Mouse (Mus musculus): ENCODE data around the gene Arhgef5. TPM values are rescaled to one million over a fixed set of nuclear protein-coding genes. Genes with fewer than 3 reads are reported as not detected.
"Not testable (repeated sequence)": the region's sequence is repeated elsewhere in the genome, so short reads cannot be mapped to it uniquely, and the experiment has no call there.

Arhgef5 gene
- 1.9 and 4.5 TPM in 2 replicates for polyA plus RNA-seq (2015; fragmentation: Nextera tagmentation; extraction: Ambion mirVana)

DNA sequence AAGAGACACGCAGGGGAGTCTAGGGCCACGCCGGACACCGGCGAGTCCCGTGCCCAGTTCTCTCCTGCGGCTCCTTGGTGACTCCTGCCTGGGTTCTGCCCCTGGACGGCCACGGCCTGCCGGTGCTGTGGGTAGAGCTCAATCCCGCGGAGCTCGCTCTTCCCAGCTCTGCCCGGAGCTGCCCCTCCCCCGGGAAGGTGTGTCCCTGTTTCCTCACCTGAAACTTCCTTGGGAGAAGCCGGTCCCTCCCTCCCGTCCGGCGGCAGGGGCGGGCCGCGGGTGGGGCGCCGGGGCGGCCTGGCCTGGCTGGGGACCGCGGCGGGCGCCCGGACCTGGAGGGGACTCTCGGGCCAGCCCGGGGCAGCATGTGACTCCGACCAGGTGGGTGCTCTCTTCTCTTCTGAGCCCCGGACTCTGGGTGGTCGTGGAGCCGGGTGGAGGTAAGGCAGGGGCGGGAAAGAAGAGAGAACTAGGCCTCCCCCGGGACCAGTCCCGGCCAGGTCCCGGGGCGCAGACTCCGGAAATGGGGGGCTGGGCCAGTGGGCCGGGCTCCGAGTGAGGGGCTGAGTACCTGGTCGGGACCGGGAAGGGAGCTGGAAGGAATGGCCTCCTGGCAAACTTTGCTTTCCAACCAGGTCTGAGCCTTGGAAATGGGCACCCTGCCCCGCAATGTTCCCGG, at the start of gene Arhgef5:
Gene Arhgef5 (plus strand): TSS at position 220 of the 679 bp plus-strand sequence.
- H3K27ac ChIP-seq (replicated peaks) = 0 out of 2 replicates have a peak within 1 kb of the TSS, but pooled peaks have one; percentile 28
- no peaks in the 10 kb centered on the region for H3K9me3 ChIP-seq (replicated peaks)
- H3K9ac ChIP-seq (replicated peaks) = peak within 1 kb of the TSS; percentile 43
- H3K4me1 ChIP-seq = peaks cover 11% of the 10 kb centered on the region
- H3K4me3 ChIP-seq (replicated peaks) = peak within 1 kb of the TSS; percentile 46
- H3K27me3 ChIP-seq (replicated peaks) = peaks cover 34% of the 10 kb centered on the region
- H3K4me2 ChIP-seq = peak within 1 kb of the TSS; percentile 86
- no peaks in the 10 kb centered on the region for H3K36me3 ChIP-seq
- peak; percentile 75; the same call in 1 of the 2 replicates for ATAC-seq (ENCODE audit: low FRiP score)
- under 1% methylated on average over 44 of the region's 48 CpGs for WGBS

DNA sequence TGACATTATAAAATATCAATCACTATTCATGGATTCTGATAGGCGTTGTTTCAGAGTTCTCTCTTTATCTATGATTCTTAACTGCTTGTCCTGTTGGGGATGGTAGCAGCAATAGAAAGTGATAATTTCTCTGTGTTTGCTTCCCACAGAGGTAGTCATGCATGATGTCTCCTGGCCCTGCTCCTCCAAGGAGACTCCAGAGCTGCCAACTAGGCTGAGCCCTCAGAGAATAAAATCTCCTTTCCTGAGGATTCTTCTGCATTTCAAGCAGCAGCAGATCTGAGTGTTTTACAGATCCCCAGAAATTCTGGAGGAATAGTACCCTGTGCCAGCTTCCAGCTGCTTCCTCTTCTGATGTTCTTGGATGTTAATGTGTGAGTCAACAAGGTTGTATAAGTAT, 34.1 kb upstream of the Arhgef5 start, which contains the start of gene Olfr47:
Gene Olfr47 (plus strand): TSS at position 275 of the 400 bp plus-strand sequence.
- H3K27ac ChIP-seq (replicated peaks); ATAC-seq (ENCODE audit: low FRiP score); H3K4me3 ChIP-seq (replicated peaks); H3K4me2 ChIP-seq; H3K27me3 ChIP-seq (replicated peaks); H3K4me1 ChIP-seq; H3K36me3 ChIP-seq; H3K9me3 ChIP-seq (replicated peaks); H3K9ac ChIP-seq (replicated peaks): not testable (repeated sequence)
- WGBS = 87% methylated on average over 1 of the region's 1 CpGs

DNA sequence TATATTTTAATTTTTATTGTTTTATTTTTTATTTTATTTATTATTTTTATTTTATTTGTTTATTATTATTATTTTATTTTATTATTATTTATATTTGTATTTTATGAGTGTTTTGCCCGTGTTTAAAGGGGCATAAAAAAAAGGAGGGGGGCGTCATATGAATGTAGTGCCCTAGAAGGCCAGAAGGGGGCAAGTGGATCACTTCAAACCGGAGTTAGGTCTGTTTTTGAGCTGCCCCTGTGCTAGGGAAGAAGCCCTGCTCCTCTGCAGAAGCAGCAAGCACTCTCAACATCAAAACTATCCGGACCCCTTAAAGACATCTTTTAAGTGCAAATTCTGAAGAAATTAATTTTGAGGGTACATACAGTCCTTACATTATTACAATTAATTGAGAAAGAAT, 23.3 kb upstream of the Arhgef5 start:
- WGBS = 18% methylated on average over 4 of the region's 4 CpGs

DNA sequence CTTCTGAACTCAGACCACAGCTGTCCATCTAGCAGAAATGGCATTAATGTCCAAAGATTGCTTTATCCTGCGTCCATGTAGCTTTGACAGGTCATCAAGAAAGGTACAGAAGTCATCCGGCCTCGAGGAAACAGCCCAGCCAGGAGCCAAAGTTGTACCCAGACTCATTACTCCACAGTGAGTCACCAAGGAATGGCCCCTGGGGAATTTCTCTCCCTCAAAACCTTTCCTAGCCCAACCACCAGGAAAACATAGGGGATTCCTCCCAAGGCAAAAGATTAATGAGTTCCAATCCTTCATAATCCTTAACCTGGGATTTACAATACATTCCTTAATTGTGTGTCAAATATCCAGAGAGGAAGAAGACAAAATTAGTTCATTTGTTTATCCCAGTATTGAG, 18.0 kb upstream of the Arhgef5 start:
- no peak overlapping the region for H3K4me3 ChIP-seq (replicated peaks)
- H3K27me3 ChIP-seq (replicated peaks) = no peaks in the 10 kb centered on the region
- ATAC-seq (ENCODE audit: low FRiP score) = no peak
- no peaks in the 10 kb centered on the region for H3K9me3 ChIP-seq (replicated peaks)
- no peaks in the 10 kb centered on the region for H3K36me3 ChIP-seq
- WGBS = 74% methylated on average over 3 of the region's 3 CpGs
- H3K4me2 ChIP-seq = no peak overlapping the region
- no peaks in the 10 kb centered on the region for H3K4me1 ChIP-seq
- H3K27ac ChIP-seq (replicated peaks) = no peak overlapping the region
- H3K9ac ChIP-seq (replicated peaks) = no peak overlapping the region

More for the DNA sequence above, 23.3 kb upstream of the Arhgef5 start:
- no peak for ATAC-seq (ENCODE audit: low FRiP score)
- no peaks in the 10 kb centered on the region for H3K4me1 ChIP-seq
- no peaks in the 10 kb centered on the region for H3K36me3 ChIP-seq
- H3K9me3 ChIP-seq (replicated peaks) = no peaks in the 10 kb centered on the region
- no peak overlapping the region for H3K9ac ChIP-seq (replicated peaks)
- H3K4me3 ChIP-seq (replicated peaks) = no peak overlapping the region
- no peak overlapping the region for H3K4me2 ChIP-seq
- H3K27ac ChIP-seq (replicated peaks) = no peak overlapping the region
- H3K27me3 ChIP-seq (replicated peaks) = no peaks in the 10 kb centered on the region

DNA sequence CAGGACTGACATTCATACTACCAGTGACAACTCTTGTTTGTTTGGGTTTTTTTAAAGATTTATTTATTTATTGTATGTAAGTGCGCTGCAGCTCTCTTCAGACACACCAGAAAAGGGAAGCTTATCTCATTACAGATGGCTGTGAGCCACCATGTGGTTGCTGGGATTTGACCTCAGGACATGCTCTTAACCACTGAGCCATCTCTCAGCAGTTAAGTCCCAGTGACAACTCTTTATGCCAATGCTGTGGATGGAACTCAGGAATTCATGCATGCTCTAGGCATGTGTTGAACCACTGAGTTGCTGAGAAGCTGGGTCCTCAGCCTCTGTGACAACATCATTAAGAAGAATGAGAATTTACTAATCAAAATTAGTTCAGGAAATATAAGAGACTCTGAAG, 12.4 kb upstream of the Arhgef5 start:
- H3K4me2 ChIP-seq = no peak overlapping the region
- no peaks in the 10 kb centered on the region for H3K36me3 ChIP-seq
- no peaks in the 10 kb centered on the region for H3K27me3 ChIP-seq (replicated peaks)
- 96% methylated on average over 1 of the region's 1 CpGs for WGBS
- H3K9ac ChIP-seq (replicated peaks) = no peak overlapping the region
- no peaks in the 10 kb centered on the region for H3K4me1 ChIP-seq
- no peaks in the 10 kb centered on the region for H3K9me3 ChIP-seq (replicated peaks)
- H3K4me3 ChIP-seq (replicated peaks) = no peak overlapping the region
- H3K27ac ChIP-seq (replicated peaks) = no peak overlapping the region
- ATAC-seq (ENCODE audit: low FRiP score) = no peak

DNA sequence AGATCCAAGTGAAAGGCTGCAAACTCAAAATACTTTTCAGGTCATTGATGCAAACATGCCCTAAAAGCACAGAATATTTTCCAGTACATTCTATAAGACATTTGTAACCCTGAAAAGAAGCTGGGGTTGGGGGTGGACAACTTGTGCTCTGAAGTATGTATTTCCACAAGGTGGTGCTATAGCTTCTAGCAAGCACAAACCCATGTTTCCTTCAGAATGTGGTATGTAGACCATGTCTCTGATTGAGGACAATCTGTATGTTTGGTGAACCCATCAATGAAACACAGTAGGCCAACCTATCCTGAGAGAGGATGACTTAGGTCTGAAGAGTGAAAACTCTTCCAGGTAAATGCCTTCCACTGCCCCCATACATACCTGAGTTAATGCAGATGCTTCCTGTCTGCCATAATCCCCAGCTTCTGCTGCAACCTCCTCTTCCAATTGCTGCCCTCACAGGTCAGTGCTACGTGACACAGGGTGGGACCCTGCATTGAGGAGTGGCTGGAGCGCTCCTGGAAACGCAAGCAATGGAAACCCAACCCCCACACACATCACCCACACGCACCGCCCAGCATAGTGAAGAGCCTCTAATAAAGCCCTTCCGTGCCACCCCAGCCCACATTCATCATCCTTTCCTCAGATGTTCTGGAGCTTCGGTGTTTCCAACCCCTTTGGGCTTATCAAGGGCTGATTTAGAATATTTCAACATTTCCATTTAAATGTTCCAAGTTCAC, 11.0 kb upstream of the Arhgef5 start:
- ATAC-seq (ENCODE audit: low FRiP score) = no peak
- WGBS = 64% methylated on average over 7 of the region's 7 CpGs
- Histone ChIP-seq H3K9ac (replicated peaks) (no peak overlapping the region), H3K27me3 (replicated peaks) (no peaks in the 10 kb centered on the region), H3K27ac (replicated peaks) (no peak overlapping the region), H3K4me3 (replicated peaks) (no peak overlapping the region), H3K4me1 (no peaks in the 10 kb centered on the region), H3K36me3 (no peaks in the 10 kb centered on the region), H3K9me3 (replicated peaks) (no peaks in the 10 kb centered on the region), H3K4me2 (no peak overlapping the region)

DNA sequence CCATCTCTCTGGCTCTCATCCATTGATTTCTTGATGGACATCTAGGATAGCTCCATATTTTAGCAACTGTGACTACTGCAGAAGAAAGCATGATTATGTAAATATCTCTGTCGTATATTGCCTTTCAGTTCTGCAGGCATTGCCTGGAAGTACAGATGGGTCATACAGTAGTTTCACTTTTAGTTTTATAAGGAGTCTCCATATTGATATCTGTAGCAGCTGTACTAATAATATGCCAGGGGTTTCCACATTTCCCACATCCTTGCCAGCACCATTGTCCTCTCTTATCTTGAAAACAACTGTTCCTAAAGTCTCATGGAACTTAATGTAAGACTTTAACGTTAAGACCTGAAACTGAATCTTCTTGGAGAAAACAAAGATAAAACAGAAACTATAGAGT, 4.6 kb upstream of the Arhgef5 start:
- no peak overlapping the region for H3K9ac ChIP-seq (replicated peaks)
- peaks cover 7% of the 10 kb centered on the region for H3K4me1 ChIP-seq
- no peak overlapping the region for H3K4me3 ChIP-seq (replicated peaks)
- H3K27ac ChIP-seq (replicated peaks) = no peak overlapping the region
- no peaks in the 10 kb centered on the region for H3K9me3 ChIP-seq (replicated peaks)
- H3K36me3 ChIP-seq = no peaks in the 10 kb centered on the region
- ATAC-seq (ENCODE audit: low FRiP score) = no peak
- peaks cover 18% of the 10 kb centered on the region for H3K27me3 ChIP-seq (replicated peaks)
- WGBS = 71% methylated on average over 2 of the region's 2 CpGs
- H3K4me2 ChIP-seq = no peak overlapping the region

DNA sequence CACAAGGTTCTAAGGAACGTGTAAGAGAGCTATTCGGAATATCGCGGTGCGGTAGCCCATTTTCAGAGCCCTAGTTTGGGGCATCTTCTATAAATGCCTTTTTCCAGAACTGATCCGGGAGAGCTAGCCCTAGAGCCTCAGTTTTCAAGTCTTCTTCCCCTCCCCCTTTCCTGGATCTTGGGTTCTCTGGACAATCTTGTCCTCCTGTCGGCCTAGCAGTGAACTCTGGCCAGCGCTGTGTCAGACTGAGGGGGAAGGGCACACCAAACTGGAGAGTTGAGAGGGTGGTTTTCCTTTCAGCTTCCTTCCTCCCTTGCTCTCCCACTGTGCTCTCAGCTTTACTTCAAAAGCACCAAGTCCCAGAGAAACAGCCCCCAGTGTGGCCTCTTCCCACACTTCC, 974 bp downstream of the Arhgef5 start:
- no peak overlapping the region; the same call in 1 of the 2 replicates for H3K9ac ChIP-seq (replicated peaks)

DNA sequence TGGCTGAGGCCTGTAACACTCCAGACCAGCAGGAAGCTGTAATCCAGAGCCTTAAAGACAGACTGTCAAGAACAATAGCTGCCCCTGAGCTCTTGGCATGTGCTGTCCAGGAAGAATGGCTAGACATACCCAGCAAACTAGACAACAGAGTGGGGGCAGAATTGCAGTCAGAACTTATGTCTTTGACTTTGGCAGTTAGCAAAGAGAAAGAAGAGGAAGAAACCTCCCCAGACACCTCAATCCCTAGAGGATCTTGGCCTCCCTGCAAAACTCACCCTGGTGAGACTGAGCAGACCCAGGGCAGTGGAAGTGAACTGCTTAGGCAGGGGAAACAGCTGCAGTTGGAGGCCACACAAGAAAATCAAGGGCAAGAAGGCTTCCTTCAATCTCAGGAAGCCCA, 7.2 kb downstream of the Arhgef5 start:
- no peak for ATAC-seq (ENCODE audit: low FRiP score)
- Histone ChIP-seq H3K4me2 (no peak overlapping the region), H3K27ac (replicated peaks) (no peak overlapping the region), H3K36me3 (no peaks in the 10 kb centered on the region), H3K9me3 (replicated peaks) (no peaks in the 10 kb centered on the region), H3K27me3 (replicated peaks) (no peaks in the 10 kb centered on the region), H3K9ac (replicated peaks) (no peak overlapping the region), H3K4me1 (no peaks in the 10 kb centered on the region), H3K4me3 (replicated peaks) (no peak overlapping the region)

More for the DNA sequence above, 974 bp downstream of the Arhgef5 start:
- Histone ChIP-seq H3K27ac (replicated peaks) (0 out of 2 replicates have a peak overlapping the region, but pooled peaks have one; percentile 28), H3K9me3 (replicated peaks) (no peaks in the 10 kb centered on the region), H3K36me3 (no peaks in the 10 kb centered on the region), H3K27me3 (replicated peaks) (peaks cover 34% of the 10 kb centered on the region), H3K4me1 (peaks cover 11% of the 10 kb centered on the region), H3K4me2 (peak overlapping the region; percentile 86), H3K4me3 (replicated peaks) (peak overlapping the region; percentile 46)
- 8% methylated on average over 8 of the region's 8 CpGs for WGBS
- peak; percentile 70; the same call in 1 of the 2 replicates for ATAC-seq (ENCODE audit: low FRiP score)

DNA sequence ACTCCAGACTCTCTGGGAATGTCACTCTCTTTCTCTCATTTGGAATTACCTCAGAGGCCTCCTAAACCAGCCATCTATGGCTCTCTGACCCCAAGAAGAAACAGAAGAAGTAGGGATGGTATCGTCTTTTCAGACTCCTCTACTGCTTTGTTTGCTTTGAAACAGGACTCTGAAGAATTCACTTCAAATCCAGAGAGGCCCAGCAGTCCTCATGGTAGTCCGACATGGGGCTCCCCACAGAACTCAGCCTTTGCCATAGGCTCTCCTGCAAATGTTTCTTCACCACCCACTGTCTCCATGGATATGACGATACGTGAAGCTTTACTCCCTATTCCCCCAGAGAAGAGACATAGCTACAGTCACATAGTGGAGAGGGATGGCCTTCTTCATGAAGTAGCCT, 8.7 kb downstream of the Arhgef5 start:
- Histone ChIP-seq H3K4me1 (no peaks in the 10 kb centered on the region), H3K9ac (replicated peaks) (no peak overlapping the region), H3K36me3 (no peaks in the 10 kb centered on the region), H3K4me2 (no peak overlapping the region), H3K9me3 (replicated peaks) (no peaks in the 10 kb centered on the region), H3K4me3 (replicated peaks) (no peak overlapping the region), H3K27me3 (replicated peaks) (no peaks in the 10 kb centered on the region), H3K27ac (replicated peaks) (no peak overlapping the region)
- 86% methylated on average over 4 of the region's 4 CpGs for WGBS
- no peak for ATAC-seq (ENCODE audit: low FRiP score)

DNA sequence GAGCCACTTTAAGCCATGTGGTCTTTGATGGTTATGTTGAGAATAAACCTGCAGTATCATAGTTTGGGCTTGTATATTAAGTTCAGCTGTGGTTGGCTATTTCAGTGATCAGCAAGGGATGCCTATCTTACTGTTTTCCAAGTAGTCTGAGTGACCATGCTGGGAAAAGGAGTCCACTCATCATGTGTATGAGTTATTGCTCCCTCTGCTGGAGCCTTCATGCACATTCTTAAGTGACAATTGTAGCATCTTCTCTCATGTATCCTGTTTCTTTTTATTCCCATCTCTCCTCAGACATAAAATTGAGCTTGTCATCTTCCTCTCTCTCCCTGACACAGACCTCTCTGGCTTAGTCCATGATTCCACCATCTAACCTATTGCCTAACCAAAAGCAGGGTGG, 12.9 kb downstream of the Arhgef5 start:
- Histone ChIP-seq H3K9me3 (replicated peaks) (no peaks in the 10 kb centered on the region), H3K27ac (replicated peaks) (no peak overlapping the region), H3K4me2 (no peak overlapping the region), H3K4me3 (replicated peaks) (no peak overlapping the region), H3K36me3 (no peaks in the 10 kb centered on the region), H3K9ac (replicated peaks) (no peak overlapping the region), H3K27me3 (replicated peaks) (no peaks in the 10 kb centered on the region), H3K4me1 (no peaks in the 10 kb centered on the region)
- no peak for ATAC-seq (ENCODE audit: low FRiP score)

DNA sequence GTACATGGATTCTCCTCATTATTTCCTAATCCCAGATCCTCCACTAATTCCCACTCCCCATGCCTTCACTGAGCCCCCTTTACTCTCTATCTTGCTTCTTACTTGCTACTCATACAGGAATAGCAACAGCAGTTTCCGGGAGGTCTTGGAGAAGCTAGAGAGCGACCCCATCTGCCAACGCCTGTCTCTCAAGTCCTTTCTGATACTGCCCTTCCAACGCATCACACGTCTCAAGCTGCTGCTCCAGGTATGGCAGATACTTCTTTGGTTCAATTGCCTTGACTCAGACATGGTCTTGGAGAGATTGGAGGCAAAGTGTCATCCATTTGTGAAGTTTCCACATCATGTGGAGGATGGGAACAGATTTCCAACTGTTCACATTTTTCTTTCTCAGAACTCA, 15.1 kb downstream of the Arhgef5 start:
- Histone ChIP-seq H3K27ac (replicated peaks) (no peak overlapping the region), H3K9me3 (replicated peaks) (no peaks in the 10 kb centered on the region), H3K4me2 (no peak overlapping the region), H3K4me1 (no peaks in the 10 kb centered on the region), H3K27me3 (replicated peaks) (no peaks in the 10 kb centered on the region), H3K9ac (replicated peaks) (no peak overlapping the region), H3K36me3 (no peaks in the 10 kb centered on the region), H3K4me3 (replicated peaks) (no peak overlapping the region)
- no peak for ATAC-seq (ENCODE audit: low FRiP score)
- WGBS = 96% methylated on average over 5 of the region's 5 CpGs

Data from neural tube, embryonic 15.5 days (tissue).